Mouse (Mus musculus): ENCODE results near the gene Tial1.

DNA sequence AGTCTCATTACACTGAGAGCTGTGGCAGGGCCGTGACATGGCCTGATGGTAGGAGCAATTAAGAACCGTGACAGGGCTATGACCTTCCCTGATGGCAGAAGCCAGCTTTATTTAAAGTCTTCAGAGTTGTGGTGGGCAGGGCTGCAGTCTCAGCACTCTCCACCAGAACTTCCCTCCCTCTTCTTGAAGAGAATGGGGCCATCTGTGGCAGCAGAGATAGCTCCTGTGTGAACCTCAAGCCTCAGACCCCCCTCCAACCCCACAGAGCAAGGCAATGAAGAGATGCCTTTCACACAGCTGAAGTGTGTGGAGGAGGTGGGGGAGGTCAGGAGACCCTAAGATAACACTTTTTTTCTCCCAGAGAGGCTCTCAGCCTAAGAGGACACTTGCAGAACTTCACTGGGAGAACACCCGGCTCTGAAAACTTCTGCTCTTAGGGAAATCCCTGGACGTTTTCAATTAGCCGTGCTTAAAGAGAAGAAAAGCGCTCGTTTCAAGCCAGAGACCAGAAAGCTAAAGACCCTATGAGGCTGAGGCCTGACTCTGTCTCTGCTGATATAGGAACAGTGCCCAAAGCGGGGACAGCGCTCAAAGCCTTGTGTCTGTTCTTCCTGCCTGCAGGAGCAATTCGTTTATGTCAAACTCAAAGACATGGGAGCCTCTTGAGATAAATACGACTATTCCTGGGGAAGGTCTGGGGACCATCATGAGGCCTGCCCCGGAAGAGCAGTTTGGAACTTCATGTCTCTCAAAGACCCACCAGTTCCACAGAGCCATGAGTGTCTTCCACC is 70.1 kb downstream of the Tial1 start:
- TF ChIP-seq CTCF (IDR thresholded peaks at IDR 0.05; ENCODE audit: low read depth, low read length): no peak
- TF ChIP-seq POLR2A (IDR thresholded peaks at IDR 0.05; ENCODE audit: extremely low read depth, insufficient read depth, low read length): no peak

Data from liver, adult 2 months (tissue).